Mouse (Mus musculus) thymus, adult 2 months (tissue): ENCODE results near the gene Srgap1.

Source experiments
- CTCF ChIP-seq: fragments of 200-500 bp; IDR thresholded peaks from 2 replicates; pipeline ENCODE4 v1.5.1; 2012; ENCODE audit warnings: mild to moderate bottlenecking, control low read depth, low read length, moderate library complexity, borderline replicate concordance; ENCODE audit not compliant: control insufficient read depth, poor library complexity, insufficient read depth; ENCODE audit errors: extremely low read depth
- POLR2A ChIP-seq: fragments of 200-500 bp; IDR thresholded peaks from 2 replicates; pipeline ENCODE4 v1.6.1; 2012; ENCODE audit warnings: mild to moderate bottlenecking, low read length, control low read depth, moderate library complexity; ENCODE audit not compliant: control insufficient read depth, poor library complexity, insufficient read depth; ENCODE audit errors: extremely low read depth

DNA sequence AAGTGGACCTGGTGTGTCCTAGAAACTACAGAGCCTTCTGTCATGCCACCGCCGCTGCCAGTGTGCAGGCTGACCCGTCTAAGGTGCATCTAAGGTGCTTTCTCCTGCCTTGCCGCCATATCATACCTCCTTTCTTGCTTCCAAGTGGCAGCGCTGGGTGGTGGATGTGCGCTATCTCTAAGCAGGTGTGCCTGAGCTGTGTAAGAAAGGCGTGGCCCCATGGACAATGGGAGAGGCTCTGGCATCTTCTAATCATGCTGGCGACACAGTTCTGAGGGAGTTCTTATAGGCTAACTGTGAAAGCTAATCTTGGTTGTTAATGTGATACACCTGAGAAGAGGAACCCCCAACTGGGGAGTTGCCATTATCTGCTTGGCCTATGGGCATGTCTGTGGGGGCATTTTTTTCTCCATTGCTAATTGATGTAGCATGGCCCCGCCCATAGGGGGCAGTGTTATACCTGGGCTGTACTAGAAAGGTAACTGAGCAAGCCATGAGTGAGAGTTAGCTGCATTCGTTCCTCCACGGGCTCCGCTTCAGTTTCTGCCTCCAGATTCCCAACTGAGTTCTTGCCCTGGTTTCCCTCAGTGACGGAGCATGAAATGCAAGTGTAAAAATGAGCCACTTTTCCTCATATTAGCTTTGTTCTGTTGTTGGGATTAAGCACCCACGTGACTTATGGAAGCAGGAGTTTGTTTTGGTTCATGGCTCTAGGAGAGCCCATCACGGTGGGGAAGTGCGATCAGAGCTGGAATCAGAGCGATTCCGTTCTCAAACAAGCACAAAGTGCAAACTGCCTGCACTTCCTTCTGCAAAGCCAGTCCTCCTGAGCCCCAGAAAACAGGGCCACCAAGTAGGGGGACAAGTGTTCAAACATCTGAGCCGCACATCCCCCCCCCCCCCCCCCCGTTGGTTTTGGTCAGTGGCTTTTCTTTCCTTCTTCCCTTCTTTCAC lies 276.2 kb downstream of the Srgap1 start:
- TF ChIP-seq POLR2A (no peak), CTCF (no peak)
